Mouse (Mus musculus) heart, embryonic 15.5 days (tissue): ENCODE data around the gene L3mbtl1. TPM values are rescaled to one million over a fixed set of nuclear protein-coding genes. Genes with fewer than 3 reads are reported as not detected.

Experiments
- ATAC-seq: fragments of 200-750 bp; cut with Nextera tagmentation; replicated peaks from 2 replicates; pipeline ENCODE4 v1.8.0; 2017; ENCODE audit warnings: low read depth, moderate TSS enrichment; ENCODE audit not compliant: insufficient number of reproducible peaks, insufficient read depth, low FRiP score
- H3K27ac ChIP-seq: fragments of 300-500 bp; sonication (generic); 2 replicates; pipeline ENCODE4 v1.5.1; 2015; ENCODE audit warnings: mild to moderate bottlenecking, inconsistent platforms
- H3K27me3 ChIP-seq: fragments of 300-500 bp; sonication (generic); 2 replicates; pipeline ENCODE4 v1.6.1; 2015; ENCODE audit warnings: inconsistent platforms
- H3K36me3 ChIP-seq: fragments of 300-500 bp; sonication (generic); 2 replicates; pipeline ENCODE4 v1.6.1; 2015; ENCODE audit warnings: mild to moderate bottlenecking, inconsistent platforms
- H3K4me1 ChIP-seq: fragments of 300-500 bp; sonication (generic); replicated peaks from 2 replicates; pipeline ENCODE4 v1.6.1; 2015; ENCODE audit warnings: inconsistent platforms
- H3K4me2 ChIP-seq: fragments of 300-500 bp; sonication (generic); 2 replicates; pipeline ENCODE4 v1.6.1; 2015; ENCODE audit warnings: inconsistent platforms, mild to moderate bottlenecking, moderate library complexity
- H3K4me3 ChIP-seq: fragments of 300-500 bp; sonication (generic); 2 replicates; pipeline ENCODE4 v1.5.1; 2015; ENCODE audit warnings: mild to moderate bottlenecking, inconsistent platforms
- H3K9ac ChIP-seq: fragments of 300-500 bp; sonication (generic); 2 replicates; pipeline ENCODE4 v1.6.1; 2015; ENCODE audit warnings: mild to moderate bottlenecking, inconsistent platforms
- H3K9me3 ChIP-seq: fragments of 300-500 bp; sonication (generic); replicated peaks from 2 replicates; pipeline ENCODE4 v1.6.1; 2016; ENCODE audit warnings: inconsistent platforms
- WGBS: fragments of 180-500 bp; shearing (Covaris S2); methylation state at CpG from one replicate; pipeline ENCODE4 v1.1.7; 2015; ENCODE audit warnings: mixed read lengths; 5-methylcytosine and 5-hydroxymethylcytosine counted together
- polyA plus RNA-seq: library from polyadenylated mRNA; unstranded; fragments of >200 nt; fragmentation: Nextera tagmentation; extraction: Ambion mirVana; gene quantifications from 2 replicates; pipeline ENCODE4 v1.2.1, GENCODE M21; 2015

The L3mbtl1 gene
- polyA plus RNA-seq, 1 experiment from 2014 or later: not detected

DNA sequence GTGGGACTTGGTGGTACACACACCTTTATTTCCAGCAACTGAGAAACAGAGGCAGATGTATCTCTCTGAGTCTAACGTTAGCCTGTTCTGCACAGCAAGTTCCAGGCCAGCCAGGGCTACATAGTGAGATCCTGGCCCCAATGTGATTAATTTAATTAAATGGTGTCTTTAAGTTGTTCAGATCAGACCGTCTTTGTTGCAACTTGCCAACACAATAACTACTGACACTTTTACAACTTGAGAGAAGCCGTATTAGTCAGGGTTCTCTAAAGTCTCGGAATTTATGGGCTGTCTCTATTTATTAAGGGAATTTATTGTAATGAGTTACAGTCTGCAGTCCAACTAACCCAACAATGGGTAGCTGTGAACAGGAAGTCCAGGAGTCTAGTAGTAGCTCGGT is 19.1 kb upstream of the L3mbtl1 start:
- WGBS: 74% methylated on average over 5 of the region's 5 CpGs
- Histone ChIP-seq H3K4me2 (no peak overlapping the region), H3K4me3 (no peak overlapping the region), H3K27me3 (peaks cover 6% of the 10 kb centered on the region; the same call in 1 of the 2 replicates), H3K27ac (no peak overlapping the region), H3K36me3 (no peaks in the 10 kb centered on the region), H3K9ac (no peak overlapping the region), H3K4me1 (no peaks in the 10 kb centered on the region), H3K9me3 (no peaks in the 10 kb centered on the region)
- ATAC-seq: no peak

- H3K27ac ChIP-seq: no peak overlapping the region
These were observed 15.2 kb upstream of the L3mbtl1 start for GRCm38 (mm10) chr2:162927918-162928585.

DNA sequence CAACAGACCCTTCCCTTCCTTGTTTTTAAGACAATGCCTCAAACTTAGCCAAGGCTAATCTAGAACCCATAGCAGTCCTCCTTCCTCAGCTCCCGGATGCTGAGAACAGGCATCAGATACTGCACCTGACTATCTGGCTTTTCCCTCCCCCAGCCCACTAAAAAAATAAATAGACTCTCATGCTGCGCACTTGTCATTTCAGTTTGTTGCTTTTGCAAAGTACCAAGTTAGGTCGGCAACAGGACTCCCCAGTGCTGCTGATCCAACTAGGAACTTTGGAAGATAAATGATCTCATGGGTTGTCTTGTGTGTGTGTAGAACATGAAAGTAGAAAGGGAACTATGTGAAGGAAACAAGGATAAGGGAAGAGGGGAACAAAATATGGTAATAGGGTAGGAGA is 13.6 kb upstream of the L3mbtl1 start:
- Histone ChIP-seq H3K27ac (no peak overlapping the region), H3K36me3 (peaks cover 21% of the 10 kb centered on the region), H3K4me3 (0 out of 2 replicates have a peak overlapping the region, but pooled peaks have one; percentile 100), H3K27me3 (no peaks in the 10 kb centered on the region), H3K4me1 (peaks cover 16% of the 10 kb centered on the region), H3K9ac (no peak overlapping the region), H3K9me3 (no peaks in the 10 kb centered on the region), H3K4me2 (peak overlapping the region; percentile 90; the same call in 1 of the 2 replicates)
- WGBS: 54% methylated on average over 3 of the region's 3 CpGs
- ATAC-seq: no peak

More at GRCm38 (mm10) chr2:162927918-162928585, 15.2 kb upstream of the L3mbtl1 start:
- H3K4me3 ChIP-seq: no peak overlapping the region
- no peak overlapping the region for H3K9ac ChIP-seq
- 58% methylated on average over 3 of the region's 3 CpGs for WGBS
- peaks cover 9% of the 10 kb centered on the region for H3K4me1 ChIP-seq
- ATAC-seq: no peak
- no peaks in the 10 kb centered on the region for H3K9me3 ChIP-seq
- no peaks in the 10 kb centered on the region for H3K27me3 ChIP-seq
- peaks cover 4% of the 10 kb centered on the region for H3K36me3 ChIP-seq
- no peak overlapping the region for H3K4me2 ChIP-seq

DNA sequence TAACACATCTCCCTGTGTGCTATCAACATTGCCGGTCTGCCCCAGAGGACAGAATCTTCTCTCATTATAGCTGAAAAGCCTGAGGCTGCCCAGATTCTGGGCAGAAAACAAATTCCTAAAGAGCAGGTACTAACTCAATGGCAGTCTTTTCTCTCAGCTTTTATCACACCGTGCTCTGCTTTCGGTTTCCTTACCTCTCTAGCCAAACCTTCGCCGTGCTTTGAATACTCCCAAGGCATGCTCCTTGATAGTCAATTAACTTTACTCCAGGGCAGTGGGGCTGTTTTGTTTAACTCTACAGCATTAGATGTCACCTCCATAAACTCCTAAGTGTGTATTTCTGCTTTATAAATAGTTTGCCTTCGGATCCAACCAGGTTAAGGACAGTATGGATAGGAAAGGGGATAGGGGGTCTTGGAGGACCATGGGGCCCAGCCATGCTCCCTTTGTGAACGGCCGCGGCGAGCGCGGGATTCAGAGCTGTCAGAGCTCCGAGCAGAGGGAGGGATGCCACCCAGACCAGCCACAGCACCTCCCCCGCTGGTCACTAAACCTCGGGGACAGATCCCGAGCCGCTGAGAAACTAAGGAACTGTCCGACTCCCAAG is 12.7 kb upstream of the L3mbtl1 start:
- under 1% methylated on average over 18 of the region's 18 CpGs for WGBS

GRCm38 (mm10) chr2:162931123-162931673 is 12.1 kb upstream of the L3mbtl1 start, which contains the start of gene Srsf6:
Gene Srsf6 (plus strand): TSS chr2:162931528.
- no peaks in the 10 kb centered on the region for H3K9me3 ChIP-seq
- H3K36me3 ChIP-seq: peaks cover 34% of the 10 kb centered on the region
- peaks cover 16% of the 10 kb centered on the region for H3K4me1 ChIP-seq
- peak within 1 kb of the TSS; percentile 90 for H3K4me2 ChIP-seq
- H3K4me3 ChIP-seq: peak within 1 kb of the TSS; percentile 100
- peak; percentile 94 for ATAC-seq
- H3K9ac ChIP-seq: peak within 1 kb of the TSS; percentile 100
- WGBS: under 1% methylated on average over 66 of the region's 68 CpGs
- H3K27ac ChIP-seq: peak within 1 kb of the TSS; percentile 99
- H3K27me3 ChIP-seq: no peaks in the 10 kb centered on the region

More for the DNA sequence above, 12.7 kb upstream of the L3mbtl1 start:
- Histone ChIP-seq H3K4me1 (peaks cover 16% of the 10 kb centered on the region), H3K27ac (peak overlapping the region; percentile 99), H3K36me3 (peaks cover 30% of the 10 kb centered on the region), H3K9ac (peak overlapping the region; percentile 100), H3K27me3 (no peaks in the 10 kb centered on the region), H3K4me2 (peak overlapping the region; percentile 90), H3K4me3 (peak overlapping the region; percentile 100), H3K9me3 (no peaks in the 10 kb centered on the region)
- ATAC-seq: no peak

DNA sequence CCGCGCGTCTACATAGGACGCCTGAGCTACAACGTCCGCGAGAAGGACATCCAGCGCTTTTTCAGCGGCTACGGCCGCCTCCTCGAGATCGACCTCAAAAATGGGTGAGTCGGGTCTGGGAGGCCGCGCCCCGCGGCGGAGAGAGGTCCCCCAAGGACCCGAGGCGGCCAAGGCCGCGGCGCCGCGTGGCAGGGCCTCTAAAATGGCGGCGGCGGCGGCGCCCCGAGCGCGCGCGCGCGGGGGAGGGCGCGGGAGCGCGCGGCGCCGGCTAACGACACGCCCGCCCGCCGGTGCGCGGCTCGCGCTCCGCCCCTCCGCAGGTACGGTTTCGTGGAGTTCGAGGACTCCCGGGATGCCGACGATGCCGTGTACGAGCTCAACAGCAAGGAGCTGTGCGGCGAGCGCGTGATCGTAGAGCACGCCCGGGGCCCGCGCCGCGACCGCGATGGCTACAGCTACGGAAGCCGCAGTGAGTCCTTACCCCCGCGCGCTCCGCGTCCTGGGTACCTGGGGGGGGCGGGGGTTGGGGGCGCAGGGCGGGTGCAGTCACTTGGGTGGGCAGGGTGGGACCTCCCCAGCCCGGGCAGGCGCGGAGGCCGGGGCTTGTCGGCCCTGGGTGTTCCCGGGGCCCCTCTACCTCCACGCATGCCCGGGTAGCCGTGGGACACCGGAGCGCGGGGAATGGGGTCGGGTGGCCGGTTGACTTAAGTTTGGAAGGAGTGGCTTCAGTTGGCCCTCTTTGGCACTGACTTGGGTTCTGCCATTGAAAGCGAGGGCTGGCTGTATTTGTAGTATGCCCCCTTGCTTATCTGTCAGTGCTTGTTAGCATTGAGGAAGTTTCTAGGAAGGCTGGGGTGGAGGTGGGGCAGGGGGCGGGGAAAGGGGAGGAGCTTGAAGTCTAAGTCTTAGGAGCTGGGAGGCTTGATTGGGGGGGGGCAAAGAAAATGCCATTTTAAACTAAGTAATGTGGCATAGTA is 11.3 kb upstream of the L3mbtl1 start:
- peak overlapping the region; percentile 100 for H3K4me3 ChIP-seq
- ATAC-seq: peak; percentile 44
- peak overlapping the region; percentile 100 for H3K9ac ChIP-seq
- H3K4me2 ChIP-seq: peak overlapping the region; percentile 90
- H3K4me1 ChIP-seq: peaks cover 16% of the 10 kb centered on the region
- under 1% methylated on average over 93 of the region's 103 CpGs for WGBS
- peak overlapping the region; percentile 99 for H3K27ac ChIP-seq
- H3K9me3 ChIP-seq: no peaks in the 10 kb centered on the region
- no peaks in the 10 kb centered on the region for H3K27me3 ChIP-seq
- H3K36me3 ChIP-seq: peaks cover 42% of the 10 kb centered on the region

DNA sequence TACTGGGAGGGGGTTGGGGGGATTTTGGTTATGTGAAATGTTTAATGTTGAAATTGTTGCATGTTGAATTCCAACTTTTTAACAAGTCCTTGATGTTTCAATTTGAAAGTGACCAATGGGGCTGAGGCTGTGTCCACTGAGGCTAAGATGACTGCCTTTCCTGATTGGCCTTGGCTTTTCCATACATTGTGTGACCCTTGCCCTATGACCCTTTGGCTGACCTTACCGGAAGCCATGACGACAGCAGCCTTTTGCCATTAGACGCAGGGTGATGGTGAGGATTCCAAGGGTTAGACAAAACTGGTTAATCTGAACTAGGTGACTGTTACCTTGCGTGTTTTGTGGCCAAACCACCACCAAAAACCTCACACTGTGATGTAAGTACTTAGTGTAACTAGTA is 10.6 kb upstream of the L3mbtl1 start:
- 51% methylated on average over 4 of the region's 4 CpGs for WGBS
- Histone ChIP-seq H3K36me3 (peaks cover 48% of the 10 kb centered on the region), H3K4me1 (peaks cover 16% of the 10 kb centered on the region), H3K9me3 (no peaks in the 10 kb centered on the region), H3K27ac (no peak overlapping the region), H3K9ac (peak overlapping the region; percentile 100), H3K4me3 (peak overlapping the region; percentile 100), H3K4me2 (peak overlapping the region; percentile 90), H3K27me3 (no peaks in the 10 kb centered on the region)
- no peak for ATAC-seq

DNA sequence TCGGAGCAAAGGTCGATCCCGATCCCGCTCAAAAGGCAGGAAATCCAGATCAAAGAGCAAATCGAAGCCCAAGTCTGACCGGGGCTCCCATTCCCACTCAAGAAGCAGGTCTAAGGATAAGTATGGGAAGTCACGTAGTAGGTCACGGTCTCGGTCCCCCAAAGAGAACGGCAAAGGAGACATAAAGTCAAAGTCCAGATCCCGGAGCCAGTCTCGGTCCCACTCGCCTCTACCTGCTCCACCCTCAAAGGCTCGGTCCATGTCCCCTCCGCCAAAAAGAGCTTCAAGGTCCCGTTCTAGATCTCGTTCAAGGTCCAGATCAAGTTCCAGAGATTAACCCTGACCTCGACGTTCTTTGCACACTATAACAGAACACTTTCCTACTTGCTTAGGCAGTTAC is 8.9 kb upstream of the L3mbtl1 start:
- H3K9ac ChIP-seq: no peak overlapping the region
- no peaks in the 10 kb centered on the region for H3K27me3 ChIP-seq
- no peaks in the 10 kb centered on the region for H3K9me3 ChIP-seq
- ATAC-seq: no peak
- H3K36me3 ChIP-seq: peaks cover 64% of the 10 kb centered on the region
- 92% methylated on average over 19 of the region's 19 CpGs for WGBS
- H3K27ac ChIP-seq: no peak overlapping the region
- no peak overlapping the region for H3K4me2 ChIP-seq
- peaks cover 16% of the 10 kb centered on the region for H3K4me1 ChIP-seq
- H3K4me3 ChIP-seq: no peak overlapping the region

DNA sequence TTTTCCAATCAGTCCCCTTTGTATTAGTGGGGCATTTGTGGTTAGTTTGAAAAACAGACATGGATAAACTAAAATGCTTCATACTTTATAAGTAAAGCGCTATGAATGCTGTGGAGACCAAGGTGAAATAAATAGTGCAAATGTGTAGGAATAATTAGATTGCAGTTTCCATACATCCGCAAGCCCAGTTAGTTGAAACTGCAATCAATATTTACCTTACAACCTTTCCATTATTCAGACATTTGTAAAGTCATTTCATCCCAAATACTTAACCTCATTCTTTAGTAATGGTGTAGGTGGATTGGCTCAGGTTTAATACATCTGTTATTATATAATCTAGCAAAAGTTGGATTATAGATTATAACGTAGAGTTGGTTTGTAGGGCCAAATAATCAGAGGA is 7.6 kb upstream of the L3mbtl1 start:
- peaks cover 75% of the 10 kb centered on the region for H3K36me3 ChIP-seq

DNA sequence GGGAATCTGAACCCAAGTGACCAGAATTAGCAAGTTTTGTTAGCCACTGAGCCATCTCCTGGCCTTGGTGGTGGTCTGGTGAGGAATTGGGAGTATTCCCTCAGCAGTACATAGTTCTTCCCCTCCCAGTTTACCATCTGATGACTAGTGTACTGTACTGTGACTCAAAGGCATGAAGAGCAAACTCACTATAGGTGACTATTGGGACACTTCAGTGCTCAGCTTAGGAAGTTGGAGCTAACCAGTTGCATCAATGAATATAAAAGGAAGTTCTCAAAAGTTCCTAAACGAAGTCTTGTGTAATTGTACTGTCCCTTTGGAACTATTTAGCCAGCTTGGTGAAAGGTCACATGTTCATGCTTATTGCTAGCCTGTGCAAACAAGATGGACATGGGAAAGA is 3.7 kb upstream of the L3mbtl1 start:
- Histone ChIP-seq H3K4me1 (peaks cover 14% of the 10 kb centered on the region), H3K4me3 (no peak overlapping the region), H3K4me2 (no peak overlapping the region), H3K9me3 (no peaks in the 10 kb centered on the region), H3K27me3 (peaks cover 15% of the 10 kb centered on the region), H3K9ac (no peak overlapping the region), H3K36me3 (peaks cover 58% of the 10 kb centered on the region), H3K27ac (no peak overlapping the region)
- no peak for ATAC-seq
- 75% methylated on average over 1 of the region's 1 CpGs for WGBS

More for the DNA sequence above, 7.6 kb upstream of the L3mbtl1 start:
- no peak for ATAC-seq
- H3K27me3 ChIP-seq: no peaks in the 10 kb centered on the region
- H3K4me2 ChIP-seq: no peak overlapping the region
- H3K4me3 ChIP-seq: no peak overlapping the region
- H3K9me3 ChIP-seq: no peaks in the 10 kb centered on the region
- 89% methylated on average over 3 of the region's 3 CpGs for WGBS
- no peak overlapping the region for H3K27ac ChIP-seq
- peaks cover 13% of the 10 kb centered on the region for H3K4me1 ChIP-seq
- H3K9ac ChIP-seq: no peak overlapping the region

DNA sequence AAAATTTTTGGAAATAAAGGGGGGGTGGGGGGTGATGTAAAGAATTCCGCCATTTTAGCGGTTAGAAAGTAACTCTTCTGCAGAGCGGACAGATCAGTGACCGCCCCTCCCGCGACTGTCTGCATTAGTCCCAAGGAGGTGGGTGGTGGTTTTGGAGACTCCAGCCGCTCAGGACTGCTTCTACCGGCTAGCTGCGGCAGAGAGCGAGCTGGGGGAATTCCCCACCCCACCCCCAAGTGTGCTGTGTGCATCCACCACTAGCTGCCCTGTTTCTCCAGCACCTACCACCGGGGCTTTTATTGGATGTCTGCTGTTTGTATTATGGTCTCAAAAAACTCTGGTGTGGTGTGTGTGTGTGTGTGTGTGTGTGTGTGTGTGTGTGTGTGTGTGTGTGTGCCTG is 659 bp downstream of the L3mbtl1 start:
- H3K4me2 ChIP-seq: peak overlapping the region; percentile 93
- no peak overlapping the region for H3K9ac ChIP-seq
- H3K27ac ChIP-seq: no peak overlapping the region
- peaks cover 13% of the 10 kb centered on the region for H3K4me1 ChIP-seq
- H3K4me3 ChIP-seq: peak overlapping the region; percentile 61
- ATAC-seq: no peak
- no peaks in the 10 kb centered on the region for H3K9me3 ChIP-seq
- 9% methylated on average over 11 of the region's 11 CpGs for WGBS
- peaks cover 20% of the 10 kb centered on the region for H3K27me3 ChIP-seq
- peaks cover 18% of the 10 kb centered on the region for H3K36me3 ChIP-seq
